Mouse (Mus musculus) embryo, embryonic 10.5 days (tissue): ENCODE results near the gene Afg1l.

Experiments used
- DNase-seq: peaks from one replicate; pipeline ENCODE4 v3.0.0-alpha.2; 2015; ENCODE audit warnings: low spot score

Afg1l gene

DNA sequence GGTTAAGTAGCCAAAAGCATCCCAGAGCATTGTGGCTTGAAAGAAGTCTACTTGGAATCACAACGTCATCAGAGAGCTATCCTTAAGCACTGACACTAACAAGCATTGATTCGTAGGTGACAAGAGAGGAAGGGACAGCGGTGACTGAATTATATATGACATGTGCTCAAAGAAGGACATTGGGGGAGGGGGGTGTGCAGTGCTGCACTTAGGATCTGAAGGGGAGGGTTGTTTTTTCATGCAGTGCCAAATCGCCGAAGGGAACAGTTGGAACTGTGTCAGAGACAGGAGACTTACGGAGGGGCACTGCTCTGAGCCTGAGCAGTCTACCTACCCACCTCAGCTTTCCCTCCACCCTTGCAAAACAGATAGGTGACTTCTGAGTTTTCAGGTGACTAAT lies 94.7 kb downstream of the Afg1l start:
- DNase-seq: peak; percentile 7

DNA sequence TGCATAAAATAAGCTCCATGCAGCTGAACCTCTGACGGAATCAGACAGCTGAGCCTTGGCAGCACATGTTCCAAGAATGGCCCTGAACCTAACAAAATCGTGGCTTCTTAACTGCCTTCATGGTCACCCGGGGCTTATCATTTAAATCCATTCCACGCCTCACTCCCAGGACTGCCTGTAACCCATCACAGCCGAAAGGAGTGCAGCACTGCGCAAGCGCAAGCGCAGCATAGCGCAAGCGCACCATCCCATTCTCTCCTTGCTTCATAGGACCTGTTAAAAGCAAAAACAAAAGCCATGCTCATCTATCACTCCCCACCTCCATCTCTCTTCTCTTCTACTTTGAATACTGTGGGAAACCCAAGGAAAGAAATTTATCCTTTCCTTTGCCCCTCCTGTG lies 114.1 kb downstream of the Afg1l start:
- no peak for DNase-seq

DNA sequence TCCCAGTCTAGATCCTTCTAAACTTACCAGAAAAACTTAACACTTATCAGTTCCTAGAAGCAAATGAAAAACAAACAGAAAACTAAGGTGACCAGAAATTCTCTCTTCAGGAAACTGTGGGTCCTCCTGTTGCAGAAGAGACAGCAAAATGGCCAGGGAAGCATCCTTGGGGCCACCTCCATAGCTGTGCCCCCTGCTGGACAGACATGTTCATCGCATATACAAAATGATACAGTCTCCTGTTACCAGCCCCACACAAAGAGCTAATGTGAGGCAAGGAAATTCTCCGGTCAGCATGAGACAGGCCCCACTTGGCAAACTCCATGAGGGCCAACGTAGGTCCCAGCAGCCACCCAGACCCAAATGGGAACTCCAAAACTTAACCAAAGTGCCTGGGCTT lies 122.4 kb downstream of the Afg1l start:
- DNase-seq: peak; percentile 52

DNA sequence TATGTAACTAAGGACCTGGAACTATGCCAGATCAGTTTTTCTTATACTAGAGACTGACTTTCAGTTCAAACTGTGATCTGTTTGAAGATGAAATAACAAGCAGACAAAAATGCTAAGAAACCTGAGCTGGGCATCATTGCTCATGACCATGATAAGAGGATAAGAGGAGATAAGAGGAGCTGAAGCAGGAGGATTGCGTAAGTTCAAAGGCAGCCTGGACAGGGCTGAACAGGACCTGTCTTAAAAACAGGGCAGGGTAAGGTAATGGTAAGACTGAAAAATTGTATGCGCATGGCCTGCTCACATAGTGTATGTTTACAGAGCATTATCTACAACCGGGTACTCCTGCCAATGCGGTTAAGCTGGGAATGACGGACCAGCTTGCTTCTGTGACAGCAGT lies 130.4 kb downstream of the Afg1l start:
- no peak for DNase-seq

DNA sequence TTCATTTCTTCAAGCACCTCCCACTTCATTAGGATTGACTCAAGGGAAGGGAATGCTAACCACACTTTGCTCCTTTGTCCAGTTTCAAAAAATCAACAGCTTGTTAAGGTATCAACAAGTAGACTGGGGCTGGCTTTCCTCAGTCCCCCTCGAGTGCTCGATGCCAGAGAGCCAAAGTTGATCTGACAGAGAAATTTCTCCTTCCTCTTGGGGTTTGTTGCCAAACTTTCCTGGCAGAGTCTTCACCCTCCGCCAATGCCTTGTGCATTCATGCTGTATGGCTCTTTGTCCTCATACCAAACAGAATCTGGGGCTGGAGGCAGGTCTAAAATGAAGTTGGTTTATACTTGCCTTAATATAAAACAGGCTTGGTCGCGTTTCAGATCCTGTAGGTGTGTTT lies 131.2 kb downstream of the Afg1l start:
- no peak for DNase-seq

DNA sequence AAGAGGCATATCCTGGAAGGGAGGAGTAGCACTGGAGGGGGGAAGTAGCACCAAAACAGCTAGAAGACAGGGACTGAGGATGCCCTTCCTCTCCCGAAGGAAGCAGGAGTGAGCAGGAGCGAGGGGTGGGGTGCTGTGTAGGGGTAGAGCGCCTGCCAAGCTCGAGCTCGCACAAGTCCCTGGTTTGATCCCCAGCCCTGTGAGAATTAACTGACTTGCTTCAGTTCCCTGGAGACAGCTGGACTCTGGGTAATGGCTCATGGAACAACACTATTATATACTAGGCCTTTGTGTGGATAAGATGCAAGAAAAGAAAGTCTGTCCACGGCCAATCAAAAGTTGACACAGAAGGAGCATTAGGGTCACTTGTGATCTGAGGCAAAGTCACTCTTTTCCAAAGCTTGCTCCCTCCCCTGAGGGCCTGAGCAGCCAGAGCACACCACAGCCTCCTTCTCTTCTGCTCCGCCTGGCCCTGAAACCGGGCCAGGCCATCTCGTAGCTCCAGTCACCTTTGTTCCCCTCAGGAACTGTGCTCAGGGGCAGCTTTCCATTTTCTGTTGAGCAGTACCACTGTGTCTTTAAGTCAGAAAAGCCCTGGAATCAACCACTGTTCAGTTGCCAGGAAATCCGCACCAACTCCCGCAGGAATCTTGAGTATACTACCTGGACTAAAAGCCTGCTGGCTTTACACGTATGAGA lies 132.0 kb downstream of the Afg1l start:
- DNase-seq: peak; percentile 46

DNA sequence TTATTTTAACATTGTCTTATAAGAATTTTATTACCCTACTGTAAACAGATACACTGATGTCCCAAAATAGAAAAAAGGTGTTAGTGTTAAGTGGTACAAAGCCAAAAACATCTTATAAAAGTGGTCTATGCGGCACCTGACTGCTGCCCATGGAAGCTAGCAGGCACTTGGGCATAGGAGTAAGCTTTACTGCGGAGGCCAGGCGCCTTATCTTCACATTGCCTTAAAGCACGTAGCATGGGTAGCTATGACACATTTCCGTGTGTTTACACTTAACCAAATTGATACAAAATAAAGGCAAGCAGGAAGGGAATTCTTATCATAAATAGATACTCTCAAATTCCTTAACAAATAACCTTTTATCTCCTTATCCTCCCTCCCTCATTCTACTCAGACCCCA lies 135.7 kb downstream of the Afg1l start:
- no peak for DNase-seq

DNA sequence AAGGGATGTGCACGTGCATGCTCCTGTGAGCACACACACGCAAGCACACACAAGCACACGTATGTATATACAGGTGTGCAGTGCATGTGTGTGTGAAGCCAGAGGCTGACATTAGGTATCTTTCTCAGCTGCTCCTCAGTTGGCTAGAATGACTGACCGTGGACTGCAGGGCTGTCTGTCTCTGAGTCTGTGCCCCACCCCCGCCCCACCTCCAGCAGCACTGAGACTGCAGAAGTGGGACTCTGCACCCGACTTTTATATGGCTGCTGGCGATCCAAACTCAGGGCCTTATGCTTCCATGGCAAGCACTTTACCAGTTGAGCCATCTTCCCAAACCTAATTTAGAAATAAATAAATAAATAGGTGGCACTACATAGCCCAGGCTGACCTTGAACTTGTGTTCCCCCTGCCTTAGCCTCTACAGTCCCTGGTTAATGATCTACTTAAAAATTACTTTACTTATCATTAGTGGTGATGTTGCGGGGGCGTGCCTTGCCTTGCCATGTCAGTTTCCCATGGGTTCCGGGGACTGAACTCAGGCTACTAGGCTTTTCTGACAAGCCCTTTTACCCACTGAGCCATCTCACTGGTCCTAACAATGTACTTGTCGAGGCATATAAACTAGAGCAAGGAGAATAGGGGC lies 136.4 kb downstream of the Afg1l start:
- DNase-seq: no peak

DNA sequence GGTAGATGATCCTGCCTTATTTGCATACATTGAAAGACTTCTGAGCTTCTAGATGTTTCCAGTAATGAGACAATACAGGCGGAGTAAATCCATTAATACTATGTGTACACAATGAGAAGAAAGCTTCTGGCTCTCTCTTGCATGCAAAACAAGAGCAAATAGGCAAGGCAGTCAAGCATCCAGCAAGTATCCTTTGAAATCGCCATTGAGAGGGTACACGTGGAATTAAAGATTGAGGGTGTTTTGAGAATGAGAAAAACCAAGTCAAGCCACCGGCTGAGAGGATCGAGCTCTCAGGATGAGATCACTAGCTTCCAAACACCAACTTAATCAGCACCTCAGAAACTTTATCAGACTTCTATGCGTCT lies 138.0 kb downstream of the Afg1l start:
- no peak for DNase-seq

DNA sequence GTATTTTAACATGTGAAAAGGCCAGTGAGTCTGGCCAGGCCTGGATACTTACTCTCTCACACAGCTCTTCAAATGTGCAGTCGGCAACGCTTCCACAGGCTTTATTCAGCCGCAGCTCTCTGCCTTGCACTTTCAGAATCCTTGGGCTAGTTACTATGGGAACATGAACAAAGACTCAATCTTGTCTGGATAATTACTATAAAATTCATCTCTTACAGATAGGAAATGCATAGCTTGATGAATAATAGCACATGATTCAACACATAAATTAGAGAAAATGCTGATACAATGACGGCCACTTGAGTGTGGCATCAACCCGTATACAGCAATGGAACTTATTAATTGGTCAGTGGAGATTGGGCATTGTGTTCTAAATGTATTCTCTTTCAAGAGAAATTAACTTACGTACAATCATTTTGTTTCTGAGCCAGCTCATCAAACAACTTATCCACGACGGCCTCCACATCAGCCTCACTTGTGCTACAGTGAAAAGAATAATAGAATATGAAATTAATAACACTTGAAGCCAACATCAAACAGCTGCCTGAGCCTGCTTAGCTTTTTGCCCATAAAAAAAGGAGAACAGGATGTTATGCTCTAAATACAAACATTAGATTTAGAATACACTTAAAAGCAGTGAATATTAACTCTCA lies 138.5 kb downstream of the Afg1l start:
- peak; percentile 36 for DNase-seq

DNA sequence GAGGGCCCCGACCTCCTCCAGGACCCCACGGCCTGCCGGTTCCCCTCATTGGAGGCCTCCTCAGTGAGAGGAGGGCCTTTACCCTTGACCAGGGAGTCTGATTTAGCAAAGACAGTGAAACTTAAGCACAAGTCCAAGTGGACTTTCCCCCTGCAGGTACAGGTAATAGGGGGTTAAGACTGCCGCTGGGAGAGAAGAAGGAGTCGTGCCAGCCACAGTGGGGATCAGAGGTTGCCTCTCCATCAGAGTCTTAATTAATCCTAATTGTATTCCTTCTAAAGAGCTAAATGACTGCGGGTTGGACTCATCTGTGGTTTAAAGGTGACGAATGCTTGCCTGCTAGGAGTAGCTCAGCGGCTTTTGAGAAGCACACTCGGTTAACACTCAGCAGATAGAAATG lies 139.9 kb downstream of the Afg1l start:
- no peak for DNase-seq

DNA sequence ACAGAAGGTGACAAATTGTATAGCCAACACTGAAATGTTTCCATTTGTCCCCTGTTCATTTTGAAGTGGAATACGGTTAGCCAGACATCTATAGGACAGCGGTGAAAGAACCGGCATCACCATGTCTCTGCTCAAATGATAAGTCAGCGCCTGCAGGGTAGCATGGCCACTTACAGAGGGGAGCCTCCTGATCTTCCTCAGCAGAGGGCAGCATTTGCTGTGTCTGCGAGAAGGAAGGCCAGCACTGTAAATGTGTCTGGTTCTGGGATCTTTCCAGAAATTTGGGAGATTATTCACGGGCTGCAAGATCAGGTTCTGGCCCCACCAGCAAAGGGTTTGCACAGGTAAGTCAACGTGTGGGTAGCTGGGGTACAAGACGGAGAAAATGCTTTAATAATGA lies 150.8 kb downstream of the Afg1l start:
- peak; percentile 63 for DNase-seq

DNA sequence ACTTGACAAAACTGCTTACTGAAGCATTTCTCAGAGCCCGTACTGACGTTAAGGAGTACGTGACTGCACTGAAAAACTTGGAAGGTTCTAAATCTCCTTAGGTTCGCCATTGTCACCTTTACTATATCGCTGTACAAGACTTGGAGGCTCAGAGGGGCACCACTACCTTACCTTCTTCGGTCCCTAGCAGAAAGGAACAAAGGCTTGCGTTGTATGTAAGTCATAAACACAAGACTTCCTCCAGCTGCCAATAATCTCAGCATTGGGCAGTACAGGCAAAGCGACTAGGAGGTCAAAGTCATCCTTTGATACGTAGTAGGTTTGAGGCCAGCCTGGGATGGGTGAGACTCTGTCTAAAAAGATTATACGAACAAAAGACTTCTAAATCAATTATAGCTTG lies 153.1 kb downstream of the Afg1l start:
- no peak for DNase-seq

DNA sequence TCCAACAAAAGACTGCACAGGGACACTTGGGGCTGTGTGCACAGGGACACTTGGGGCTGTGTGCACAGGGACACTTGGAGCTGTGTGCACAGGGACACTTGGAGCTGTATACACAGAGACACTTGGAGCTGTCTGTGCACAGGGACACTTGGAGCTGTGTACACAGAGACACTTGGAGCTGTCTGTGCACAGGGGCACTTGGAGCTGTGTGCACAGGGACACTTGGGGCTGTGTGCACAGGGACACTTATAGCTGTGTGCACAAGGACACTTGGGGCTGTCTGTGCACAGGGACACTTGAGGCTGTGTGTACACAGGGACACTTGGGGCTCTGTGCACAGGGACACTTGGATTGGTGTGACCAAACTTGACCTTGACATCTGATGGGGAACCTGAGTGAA lies 154.4 kb downstream of the Afg1l start:
- DNase-seq: no peak

DNA sequence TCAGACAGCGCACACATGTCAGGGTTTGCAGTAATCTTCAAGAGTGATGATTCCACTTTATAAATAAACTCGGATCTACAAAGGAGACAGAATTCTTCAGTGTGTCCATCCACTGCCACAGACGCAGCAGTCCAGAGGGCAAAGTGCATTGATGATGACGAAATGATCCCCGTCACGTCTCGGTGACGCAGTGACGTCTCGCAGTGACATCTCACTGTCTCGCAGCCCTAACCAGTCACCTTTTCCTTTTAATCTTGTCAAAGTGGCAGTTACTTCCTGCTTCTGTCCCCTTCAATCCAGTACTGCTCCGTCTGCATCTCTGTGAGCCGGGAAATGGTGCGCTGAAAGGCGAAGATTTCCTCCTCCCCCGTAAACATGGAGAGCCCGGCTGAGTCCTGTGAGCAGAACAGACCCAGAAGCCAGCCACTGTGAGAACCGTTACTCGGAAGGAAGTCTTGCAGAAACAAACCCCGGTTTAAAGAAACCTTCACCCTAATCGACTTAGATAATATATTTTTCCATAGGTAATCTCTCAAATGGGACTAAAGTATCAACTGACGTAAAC lies 165.1 kb downstream of the Afg1l start:
- no peak for DNase-seq

DNA sequence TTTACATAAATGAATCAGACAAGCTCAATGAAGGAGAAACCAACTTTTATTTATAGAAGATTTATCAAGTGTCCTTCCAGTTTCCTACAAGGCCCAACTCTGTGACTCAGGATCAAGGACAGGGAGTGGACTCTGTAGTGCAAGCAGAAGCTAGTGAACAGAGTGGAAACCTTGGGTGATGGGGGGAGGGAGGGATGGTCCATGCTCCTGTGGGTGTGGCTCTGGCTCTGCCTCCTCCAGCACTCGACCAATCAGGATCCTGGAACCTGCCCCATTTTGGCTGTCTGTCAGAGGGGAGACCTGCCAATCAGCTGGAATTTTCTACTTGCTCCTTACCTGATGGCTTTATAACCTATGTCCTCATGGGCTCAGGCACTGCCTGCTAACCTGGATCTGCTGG lies 165.8 kb downstream of the Afg1l start:
- DNase-seq: no peak

DNA sequence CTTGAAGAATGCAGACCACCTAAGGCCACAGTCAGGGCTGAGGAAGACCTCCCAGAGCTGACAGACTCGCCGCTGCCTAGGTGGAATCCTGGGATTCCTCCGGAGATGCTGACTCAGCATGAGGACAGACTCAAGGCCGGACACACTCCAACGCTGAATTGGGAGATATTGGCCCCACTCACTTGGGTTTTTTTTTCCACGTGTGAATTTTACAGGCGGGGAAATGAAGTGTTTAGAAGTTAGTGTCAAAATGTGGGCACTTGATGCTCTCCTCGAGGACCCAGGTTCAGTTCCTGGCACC lies 169.7 kb downstream of the Afg1l start:
- no peak for DNase-seq

DNA sequence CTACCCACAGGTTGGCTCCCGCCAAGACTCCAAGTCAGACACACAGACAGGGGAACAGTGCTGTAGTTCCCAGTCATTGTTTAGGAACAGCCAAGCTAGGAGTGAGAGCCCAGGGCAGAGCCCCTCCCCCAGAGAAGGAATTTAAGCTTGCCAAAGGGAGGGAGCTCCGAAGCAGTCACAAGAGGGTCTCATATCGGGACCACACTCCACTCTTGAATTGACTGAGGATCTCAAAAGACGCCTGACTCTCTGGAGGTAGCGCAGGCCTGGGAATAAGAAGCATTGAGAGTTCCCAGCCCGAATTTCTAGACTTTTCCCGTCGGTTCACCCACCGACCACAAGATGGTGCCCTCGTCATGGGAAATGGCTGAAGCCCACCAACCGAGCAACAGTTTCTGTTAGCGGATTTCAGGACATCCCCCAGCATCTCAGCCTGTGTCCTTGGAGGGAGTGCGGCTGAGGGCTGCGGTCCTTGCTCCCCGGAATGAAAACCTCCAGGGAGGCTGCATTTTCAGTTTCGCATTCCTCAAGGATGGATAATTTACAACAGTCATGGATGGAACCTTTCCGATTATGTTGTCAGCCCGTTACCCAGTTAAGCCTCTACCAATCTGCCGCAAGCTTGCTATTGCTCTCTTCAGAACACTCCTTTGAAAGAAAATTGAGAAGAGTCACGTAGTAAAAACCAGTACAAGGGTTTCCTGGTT lies 170.2 kb downstream of the Afg1l start:
- peak; percentile 94 for DNase-seq

DNA sequence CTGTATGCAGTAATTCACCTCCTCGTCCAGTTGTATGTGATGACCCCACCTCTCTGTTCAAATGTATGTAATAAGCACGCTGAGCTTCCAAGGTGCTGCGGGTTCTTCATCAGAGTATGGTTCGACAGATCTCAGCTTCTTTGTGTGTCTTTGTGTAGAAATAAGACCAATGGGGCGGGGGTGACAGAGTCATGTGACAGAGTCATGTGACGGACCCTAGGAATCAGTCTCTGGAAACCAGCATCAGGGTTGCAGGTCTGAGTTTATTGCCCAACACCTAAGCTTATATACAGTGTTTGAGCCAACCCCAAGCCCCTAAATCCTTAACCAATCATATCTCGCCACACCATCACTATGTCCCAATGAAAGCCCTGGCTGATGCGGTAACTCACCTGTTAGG lies 171.9 kb downstream of the Afg1l start:
- DNase-seq: no peak

DNA sequence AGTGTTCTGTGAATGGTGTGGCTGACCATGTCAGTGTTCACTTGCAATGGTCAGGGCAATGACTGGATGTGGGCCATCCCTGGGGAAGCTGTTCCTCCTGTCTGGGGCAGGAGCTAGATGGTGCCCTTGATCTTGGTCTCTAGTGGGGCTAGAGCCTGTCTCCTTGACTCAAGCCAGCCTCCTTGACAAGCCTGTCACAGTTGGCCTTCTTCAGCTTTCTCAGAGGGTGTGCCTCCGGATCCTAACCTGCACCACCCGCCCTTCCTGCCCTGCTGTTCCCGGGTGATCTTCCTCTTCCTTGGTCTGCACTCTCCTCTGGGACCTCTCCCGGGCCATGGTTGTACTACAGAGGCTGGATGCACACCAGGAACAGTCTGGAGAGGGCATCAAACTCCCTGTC lies 177.6 kb downstream of the Afg1l start:
- DNase-seq: no peak

DNA sequence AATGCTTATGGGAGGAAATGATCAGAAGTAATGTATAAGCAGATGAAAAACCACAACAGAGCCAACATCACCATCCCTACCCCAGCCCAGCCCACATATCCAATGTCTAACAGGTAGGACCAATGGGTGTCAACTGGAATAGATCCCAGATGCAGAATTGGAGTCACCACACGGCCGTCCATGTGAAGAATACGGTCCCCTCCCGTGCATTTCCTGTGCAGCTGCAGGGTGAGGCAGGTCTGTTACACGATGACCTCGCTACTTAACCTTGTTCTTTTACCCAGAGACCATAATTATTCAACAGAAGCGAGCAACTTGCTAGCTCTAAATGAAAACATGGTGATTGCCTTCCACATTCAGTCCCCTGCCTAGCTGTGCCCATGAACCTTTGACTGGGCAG lies 178.4 kb downstream of the Afg1l start:
- DNase-seq: peak; percentile 29

DNA sequence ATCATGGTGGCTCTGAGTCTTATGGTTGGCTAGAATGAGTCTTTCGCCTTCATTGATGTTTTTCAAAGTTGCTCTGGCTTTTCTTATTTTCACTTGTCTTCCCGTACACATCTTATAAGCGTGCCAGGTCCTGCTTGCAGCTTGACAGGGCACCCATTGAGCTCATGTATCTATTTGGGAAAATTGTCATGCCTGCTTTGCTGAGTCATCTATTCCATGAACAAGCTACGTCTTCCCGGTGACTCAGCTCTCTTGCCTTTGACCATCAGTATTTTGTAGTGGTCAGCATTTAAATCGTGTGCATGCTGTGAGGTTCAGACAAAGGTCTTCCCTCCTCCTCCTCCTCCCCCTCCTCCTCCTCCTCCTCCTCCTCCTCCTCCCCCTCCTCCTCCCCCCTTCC lies 178.9 kb downstream of the Afg1l start:
- no peak for DNase-seq

DNA sequence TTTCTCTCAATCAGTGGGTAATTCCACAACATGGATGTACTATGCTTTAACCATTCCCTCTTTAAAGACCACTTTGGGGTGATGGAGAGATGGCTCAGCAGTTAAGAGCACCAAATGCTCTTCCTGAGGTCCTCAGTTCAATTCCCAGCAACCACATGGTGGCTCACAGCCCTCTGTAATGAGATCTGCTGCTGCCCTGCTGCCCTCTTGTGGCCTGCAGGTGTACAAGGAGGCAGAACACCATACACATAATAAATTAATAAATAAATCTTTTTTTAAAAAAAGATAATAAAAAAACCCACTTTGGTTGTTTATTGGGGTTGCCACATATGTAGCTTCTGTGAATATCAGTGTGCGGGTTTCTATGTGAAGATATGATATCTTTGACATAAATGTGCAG lies 180.4 kb downstream of the Afg1l start:
- DNase-seq: no peak
